Mouse (Mus musculus): ENCODE measurements at regions not wholly inside any gene's neighbourhood (a gene's known extent, or its start where the extent isn't known, plus 50 kb on each side); places are given as distances from the start of the nearest gene placed in this dataset.

DNA sequence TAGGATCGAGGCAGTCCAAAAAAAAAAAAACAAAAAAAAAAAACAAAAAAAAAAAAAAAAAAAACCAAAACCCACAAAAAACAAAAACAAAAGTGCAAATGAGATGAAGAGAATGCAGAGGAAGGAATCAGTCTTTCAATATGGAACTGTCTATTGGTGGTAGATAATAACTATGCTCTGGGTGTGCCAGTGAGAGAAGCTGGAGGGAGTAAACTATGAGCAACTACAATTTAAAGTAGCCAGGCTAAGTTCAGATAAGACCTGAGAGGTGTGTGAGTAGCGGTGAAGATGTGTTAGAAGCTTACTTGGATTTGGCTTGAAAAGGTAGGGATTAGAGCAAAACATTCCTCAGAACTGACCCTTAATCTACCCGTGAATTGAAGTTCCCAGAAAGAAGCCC lies 200.1 kb upstream of the Egfl6 start:
- Histone ChIP-seq H3K4me2 (ENCODE audit: insufficient read depth, low read depth, poor library complexity, severe bottlenecking) (no peak overlapping the region), H3K27ac (ENCODE audit: insufficient read depth, low read depth) (no peak overlapping the region), H3K36me3 (replicated peaks in 1 of 2; ENCODE audit: control insufficient read depth in 1 of 2, insufficient read depth in 1 of 2, low read length in 1 of 2) (no peaks in the 10 kb centered on the region), H3K79me2 (replicated peaks; ENCODE audit: control insufficient read depth, extremely low read depth, insufficient read depth, poor library complexity, severe bottlenecking) (no peaks in the 10 kb centered on the region), H3K4me1 (ENCODE audit: control insufficient read depth in 1 of 2, insufficient read depth in 2 of 2) (peaks cover 0 to 2% of the 10 kb centered on the region in 2 experiments; a peak in 2 of 4 replicates), H3K9me3 (replicated peaks; ENCODE audit: low read length) (no peaks in the 10 kb centered on the region), H3K9ac (ENCODE audit: insufficient read depth, low read depth) (no peak overlapping the region), H3K4me3 (replicated peaks in 1 of 3; ENCODE audit: low read depth in 2 of 3, low read length in 2 of 3, poor library complexity in 1 of 3) (no peak overlapping the region), H3K27me3 (replicated peaks) (no peaks in the 10 kb centered on the region)
- DNase-seq (ENCODE audit: extremely low read depth) = no peak
- no peak for TF ChIP-seq TBP (conservative IDR thresholded peaks at IDR 0.05; ENCODE audit: low read depth, low read length)
- TF ChIP-seq JUND (conservative IDR thresholded peaks at IDR 0.05; ENCODE audit: low read depth, low read length) = no peak
- TF ChIP-seq JUN (IDR thresholded peaks at IDR 0.05; ENCODE audit: insufficient read depth, low read depth, low read length) = no peak
- TF ChIP-seq POLR2AphosphoS2 (IDR thresholded peaks at IDR 0.05; ENCODE audit: low read depth, low read length) = no peak
- no peak for TF ChIP-seq CHD2 (IDR thresholded peaks at IDR 0.05; ENCODE audit: low read length)
- no peak for TF ChIP-seq CHD1 (IDR thresholded peaks at IDR 0.05; ENCODE audit: low read depth, low read length)
- TF ChIP-seq ZNF384 (IDR thresholded peaks at IDR 0.05; ENCODE audit: low read depth, low read length) = no peak
- no peak for TF ChIP-seq TCF12 (IDR thresholded peaks at IDR 0.05; ENCODE audit: low read depth, low read length)
- TF ChIP-seq USF2 (conservative IDR thresholded peaks at IDR 0.05; ENCODE audit: low read depth, low read length) = no peak
- in situ Hi-C loops (cut with MboI; ENCODE audit: low pct_ligation_motif_present, low pct_unique_long_range_greater_than_20kb, low sequenced_read_pairs) = no loop called here
- dilution Hi-C loops (cut with MboI; ENCODE audit: extremely low pct_ligation_motif_present, extremely low pct_unique_long_range_greater_than_20kb, low sequenced_read_pairs) = no loop called here

DNA sequence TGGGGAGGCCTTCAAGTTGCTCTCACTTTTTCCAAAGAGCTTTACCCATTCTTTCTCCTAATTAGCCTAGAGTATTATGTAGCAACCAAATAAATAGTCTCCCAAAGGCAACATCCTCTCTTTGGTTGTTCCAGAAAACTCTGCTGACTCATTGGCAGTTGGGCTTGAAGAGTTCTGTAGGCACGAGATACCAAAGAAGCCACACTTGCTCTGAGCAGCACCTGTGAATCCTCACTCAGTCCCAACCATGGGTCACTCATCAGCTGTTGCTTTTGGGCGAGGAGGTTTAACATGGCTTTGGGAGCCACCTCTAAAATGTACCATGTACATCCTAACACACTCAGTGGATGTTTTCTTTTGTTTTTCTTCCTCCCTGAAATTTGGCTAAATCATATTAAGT lies 197.9 kb upstream of the Egfl6 start:
- dilution Hi-C loops (cut with MboI; ENCODE audit: extremely low pct_ligation_motif_present, extremely low pct_unique_long_range_greater_than_20kb, low sequenced_read_pairs) (no loop called here), in situ Hi-C loops (cut with MboI; ENCODE audit: low pct_ligation_motif_present, low pct_unique_long_range_greater_than_20kb, low sequenced_read_pairs) (no loop called here)
- Histone ChIP-seq H3K9ac (ENCODE audit: insufficient read depth, low read depth) (no peak overlapping the region), H3K4me1 (ENCODE audit: control insufficient read depth in 1 of 2, insufficient read depth in 2 of 2) (no peaks in the 10 kb centered on the region), H3K4me2 (ENCODE audit: insufficient read depth, low read depth, poor library complexity, severe bottlenecking) (no peak overlapping the region), H3K27ac (ENCODE audit: insufficient read depth, low read depth) (no peak overlapping the region), H3K9me3 (replicated peaks; ENCODE audit: low read length) (no peaks in the 10 kb centered on the region), H3K27me3 (replicated peaks) (no peaks in the 10 kb centered on the region), H3K4me3 (replicated peaks in 1 of 3; ENCODE audit: low read depth in 2 of 3, low read length in 2 of 3, poor library complexity in 1 of 3) (no peak overlapping the region), H3K36me3 (replicated peaks in 1 of 2; ENCODE audit: control insufficient read depth in 1 of 2, insufficient read depth in 1 of 2, low read length in 1 of 2) (no peaks in the 10 kb centered on the region), H3K79me2 (replicated peaks; ENCODE audit: control insufficient read depth, extremely low read depth, insufficient read depth, poor library complexity, severe bottlenecking) (no peaks in the 10 kb centered on the region)
- TF ChIP-seq JUN (IDR thresholded peaks at IDR 0.05; ENCODE audit: insufficient read depth, low read depth, low read length) = no peak
- no peak for DNase-seq (ENCODE audit: extremely low read depth)

DNA sequence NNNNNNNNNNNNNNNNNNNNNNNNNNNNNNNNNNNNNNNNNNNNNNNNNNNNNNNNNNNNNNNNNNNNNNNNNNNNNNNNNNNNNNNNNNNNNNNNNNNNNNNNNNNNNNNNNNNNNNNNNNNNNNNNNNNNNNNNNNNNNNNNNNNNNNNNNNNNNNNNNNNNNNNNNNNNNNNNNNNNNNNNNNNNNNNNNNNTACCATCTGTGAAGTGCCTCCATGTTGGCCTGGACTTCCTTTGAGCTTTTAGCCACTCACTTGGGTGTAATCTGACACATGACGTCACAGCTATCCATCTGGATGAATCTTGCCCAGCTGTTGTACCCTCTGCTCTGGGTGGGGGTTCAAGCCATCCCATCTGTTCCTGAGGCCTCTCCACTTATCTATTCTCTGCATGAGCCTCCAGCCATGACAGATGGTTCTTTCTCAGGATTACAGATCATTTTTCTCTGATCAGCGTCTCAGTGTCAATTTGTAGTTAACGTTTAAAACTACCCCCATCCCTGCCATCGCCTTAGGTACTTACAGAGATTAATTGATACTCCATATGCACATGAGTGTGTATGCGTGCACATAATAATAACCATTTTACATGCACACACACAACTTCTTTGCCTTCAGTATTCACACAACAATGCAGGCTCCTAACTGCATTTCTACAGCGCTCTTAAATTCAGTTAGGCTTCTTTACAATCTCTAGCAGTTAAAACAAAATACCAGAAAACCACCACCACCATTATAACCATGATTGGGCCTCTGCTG lies 194.0 kb upstream of the Egfl6 start:
- H3K79me2 ChIP-seq (replicated peaks; ENCODE audit: control insufficient read depth, extremely low read depth, insufficient read depth, poor library complexity, severe bottlenecking) = no peaks in the 10 kb centered on the region
- H3K27me3 ChIP-seq (replicated peaks) = no peaks in the 10 kb centered on the region
- H3K9me3 ChIP-seq (replicated peaks; ENCODE audit: low read length) = no peaks in the 10 kb centered on the region
- dilution Hi-C loops (cut with MboI; ENCODE audit: extremely low pct_ligation_motif_present, extremely low pct_unique_long_range_greater_than_20kb, low sequenced_read_pairs) (no loop called here), in situ Hi-C loops (cut with MboI; ENCODE audit: low pct_ligation_motif_present, low pct_unique_long_range_greater_than_20kb, low sequenced_read_pairs) (no loop called here)
- DNase-seq (ENCODE audit: extremely low read depth) = no peak
- H3K4me2 ChIP-seq (ENCODE audit: insufficient read depth, low read depth, poor library complexity, severe bottlenecking) = no peak overlapping the region
- H3K4me3 ChIP-seq (replicated peaks in 1 of 3; ENCODE audit: low read depth in 2 of 3, low read length in 2 of 3, poor library complexity in 1 of 3) = no peak overlapping the region
- H3K36me3 ChIP-seq (replicated peaks in 1 of 2; ENCODE audit: control insufficient read depth in 1 of 2, insufficient read depth in 1 of 2, low read length in 1 of 2) = no peaks in the 10 kb centered on the region
- H3K4me1 ChIP-seq (ENCODE audit: control insufficient read depth in 1 of 2, insufficient read depth in 2 of 2) = no peaks in the 10 kb centered on the region
- H3K27ac ChIP-seq (ENCODE audit: insufficient read depth, low read depth) = no peak overlapping the region
- no peak for TF ChIP-seq POLR2AphosphoS2 (IDR thresholded peaks at IDR 0.05; ENCODE audit: low read depth, low read length)
- no peak for TF ChIP-seq CTCF (conservative IDR thresholded peaks at IDR 0.05 in 1 of 2, IDR thresholded peaks at IDR 0.05 in 1 of 2; ENCODE audit: low read depth in 2 of 2, low read length in 2 of 2)
- TF ChIP-seq SIN3A (IDR thresholded peaks at IDR 0.05; ENCODE audit: low read length) = no peak
- TF ChIP-seq BHLHE40 (IDR thresholded peaks at IDR 0.05; ENCODE audit: low read depth, low read length) = no peak
- no peak for TF ChIP-seq POLR2A (IDR thresholded peaks at IDR 0.05; ENCODE audit: low read depth, low read length)
- TF ChIP-seq IRF4 (IDR thresholded peaks at IDR 0.05; ENCODE audit: low read depth, low read length) = no peak
- TF ChIP-seq TCF12 (IDR thresholded peaks at IDR 0.05; ENCODE audit: low read depth, low read length) = no peak
- TF ChIP-seq UBTF (IDR thresholded peaks at IDR 0.05; ENCODE audit: low read depth, low read length) = no peak
- no peak for TF ChIP-seq MAX (IDR thresholded peaks at IDR 0.05; ENCODE audit: low read length)
- no peak for TF ChIP-seq NRF1 (IDR thresholded peaks at IDR 0.05; ENCODE audit: low read depth, low read length)
- no peak for TF ChIP-seq RAD21 (IDR thresholded peaks at IDR 0.05; ENCODE audit: low read depth, low read length)
- TF ChIP-seq HCFC1 (IDR thresholded peaks at IDR 0.05; ENCODE audit: low read depth, low read length) = no peak
- TF ChIP-seq GABPA (IDR thresholded peaks at IDR 0.05; ENCODE audit: insufficient replicate concordance, low read depth, low read length) = no peak
- no peak overlapping the region for H3K9ac ChIP-seq (ENCODE audit: insufficient read depth, low read depth)

Measured in CH12.LX (cell line).